Mouse (Mus musculus) bone marrow macrophage, adult 2 months (primary cell): ENCODE data around the gene Nrxn1.

Experiments used
- CTCF ChIP-seq: IDR thresholded peaks from 2 replicates; pipeline ENCODE4 v1.5.1; 2012; ENCODE audit warnings: low read depth, mild to moderate bottlenecking, low read length, moderate library complexity
- POLR2A ChIP-seq: IDR thresholded peaks from 2 replicates; pipeline ENCODE4 v1.6.1; 2012; ENCODE audit warnings: mild to moderate bottlenecking, low read depth, low read length, borderline replicate concordance

GRCm38 (mm10) chr17:90238964-90239363 lies 853.9 kb downstream of the Nrxn1 start:
- TF ChIP-seq POLR2A = no peak
- TF ChIP-seq CTCF = no peak
